34 mouse cellular contexts compared by ENCODE assay signal in genomic region chr10:52165376-52165775, GRCm38 (mm10). TPM values are rescaled to one million over a fixed set of nuclear protein-coding genes. Genes with fewer than 3 reads are reported as not detected.
DNase-seq lines count a peak whose midpoint lies in the region; ATAC-seq and TF ChIP-seq lines count a peak whose summit lies in the region.
"Had no signal": no experiment of that assay in that cellular context is flagged by ENCODE, and none has a peak within 500 bp of the region (broad histone marks: within the 10 kb centered on the region; RNA-seq: fewer than 3 reads in every experiment).

No protein-coding gene starts in this region.

- H3K27ac ChIP-seq in gastrocnemius, adult 2 months, result no peak overlapping the region
- no peak overlapping the region for H3K27ac ChIP-seq in liver, embryonic 15.5 days (replicated peaks)
- H3K27ac ChIP-seq in layer of hippocampus, adult 2 months, result no peak overlapping the region
- no peak overlapping the region for H3K27ac ChIP-seq in forebrain, embryonic 16.5 days (ENCODE audit: low read length)
- H3K27ac ChIP-seq: embryonic facial prominence, embryonic 15.5 days; heart, adult 2 months; heart, embryonic 13.5 days; hindbrain, embryonic 15.5 days; limb, embryonic 12.5 days; midbrain, embryonic 13.5 days; neural tube, embryonic 12.5 days; stomach, postnatal 0 days had no signal

- 51% methylated on average over 1 of the region's 1 CpGs for whole genome bisulfite sequencing in liver, embryonic 15.5 days (ENCODE audit: insufficient replicate concordance)
- 89% methylated on average over 1 of the region's 1 CpGs for WGBS in forebrain, embryonic 16.5 days

- peak; percentile 56; the same call in 1 of the 2 replicates for ATAC-seq in liver, embryonic 15.5 days (ENCODE audit: insufficient read depth)
- no peak for ATAC-seq in forebrain, embryonic 16.5 days
- ATAC-seq: forebrain, embryonic 14.5 days; intestine, embryonic 16.5 days; midbrain, embryonic 13.5 days had no signal

- no peaks in the 10 kb centered on the region for H3K36me3 ChIP-seq in liver, embryonic 15.5 days (replicated peaks)
- H3K36me3 ChIP-seq in forebrain, embryonic 16.5 days (ENCODE audit: control insufficient read depth, insufficient read depth), result no peaks in the 10 kb centered on the region
- H3K36me3 ChIP-seq: embryonic facial prominence, embryonic 15.5 days; heart, embryonic 13.5 days; hindbrain, embryonic 15.5 days; limb, embryonic 12.5 days; midbrain, embryonic 13.5 days; neural tube, embryonic 12.5 days had no signal

- H3K9ac ChIP-seq in liver, embryonic 15.5 days, result no peak overlapping the region
- no peak overlapping the region for H3K9ac ChIP-seq in forebrain, embryonic 16.5 days (replicated peaks; ENCODE audit: low read depth, low read length)
- H3K9ac ChIP-seq: embryonic facial prominence, embryonic 15.5 days; heart, embryonic 13.5 days; hindbrain, embryonic 15.5 days; limb, embryonic 12.5 days; midbrain, embryonic 13.5 days; neural tube, embryonic 12.5 days had no signal

- no peak for TF ChIP-seq CTCF in gastrocnemius, adult 2 months (IDR thresholded peaks at IDR 0.05)
- no peak for TF ChIP-seq CTCF in layer of hippocampus, adult 2 months (conservative IDR thresholded peaks at IDR 0.05)

- no peak overlapping the region for H3K4me2 ChIP-seq in liver, embryonic 15.5 days
- H3K4me2 ChIP-seq in forebrain, embryonic 16.5 days (ENCODE audit: low read length), result no peak overlapping the region
- H3K4me2 ChIP-seq: embryonic facial prominence, embryonic 15.5 days; heart, embryonic 13.5 days; hindbrain, embryonic 15.5 days; limb, embryonic 12.5 days; midbrain, embryonic 13.5 days; neural tube, embryonic 12.5 days had no signal

- H3K27me3 ChIP-seq in liver, embryonic 15.5 days, result no peaks in the 10 kb centered on the region
- no peaks in the 10 kb centered on the region for H3K27me3 ChIP-seq in forebrain, embryonic 16.5 days (replicated peaks; ENCODE audit: control insufficient read depth, insufficient read depth, low read length)
- H3K27me3 ChIP-seq: embryonic facial prominence, embryonic 15.5 days; heart, embryonic 13.5 days; hindbrain, embryonic 15.5 days; limb, embryonic 12.5 days; midbrain, embryonic 13.5 days; neural tube, embryonic 12.5 days had no signal

- no peaks in the 10 kb centered on the region for H3K9me3 ChIP-seq in liver, embryonic 15.5 days (replicated peaks)
- H3K9me3 ChIP-seq in forebrain, embryonic 16.5 days (ENCODE audit: control insufficient read depth, low read length), result no peaks in the 10 kb centered on the region
- H3K9me3 ChIP-seq: embryonic facial prominence, embryonic 15.5 days; heart, embryonic 13.5 days; hindbrain, embryonic 15.5 days; limb, embryonic 12.5 days; midbrain, embryonic 13.5 days; neural tube, embryonic 12.5 days had no signal

- H3K4me3 ChIP-seq in gastrocnemius, adult 2 months, result no peak overlapping the region
- H3K4me3 ChIP-seq in liver, embryonic 15.5 days (replicated peaks), result no peak overlapping the region
- no peak overlapping the region for H3K4me3 ChIP-seq in layer of hippocampus, adult 2 months
- H3K4me3 ChIP-seq in forebrain, embryonic 16.5 days (replicated peaks; ENCODE audit: low read length), result no peak overlapping the region
- H3K4me3 ChIP-seq: embryonic facial prominence, embryonic 15.5 days; heart, adult 2 months; heart, embryonic 13.5 days; hindbrain, embryonic 15.5 days; limb, embryonic 12.5 days; midbrain, embryonic 13.5 days; neural tube, embryonic 12.5 days had no signal

- no peaks in the 10 kb centered on the region; the same call in 1 of the 2 replicates for H3K4me1 ChIP-seq in liver, embryonic 15.5 days (replicated peaks)
- H3K4me1 ChIP-seq in forebrain, embryonic 16.5 days (replicated peaks; ENCODE audit: control insufficient read depth, insufficient read depth, low read length), result no peaks in the 10 kb centered on the region
- H3K4me1 ChIP-seq: embryonic facial prominence, embryonic 15.5 days; hindbrain, embryonic 15.5 days; limb, embryonic 12.5 days; midbrain, embryonic 13.5 days; neural tube, embryonic 12.5 days had no signal

- intact Hi-C loops in gastrocnemius, adult 2 months (cut with DNase I), result loop anchor here (5.0 kb wide), 1 partner anchor 63 kb away; no protein-coding TSS in a partner anchor

- peak; percentile 19 for DNase-seq in gastrocnemius, adult 2 months
- no peak for DNase-seq in gastrocnemius, adult 8-10 months (ENCODE audit: low spot score in 2 of 2)
- DNase-seq in ovary, adult 18-20 months (ENCODE audit: low spot score), result peak; percentile 32
- DNase-seq in ovary, postnatal 14 days (ENCODE audit: low spot score), result no peak
- DNase-seq in layer of hippocampus, adult 2 months (ENCODE audit: low spot score in 2 of 2), result no peak
- no peak for DNase-seq in Muller cell, postnatal 12 days (ENCODE audit: inconsistent ontology term)
- DNase-seq: adrenal gland, postnatal 36 days; cerebellum, adult 11 months; cerebellum, adult 9-11 months; gastrocnemius, postnatal 36 days; heart, adult 2 months; heart, postnatal 14 days; kidney, adult 9 months; kidney, postnatal 25 days; layer of hippocampus, postnatal 36 days; lung, adult 2 months; lung, postnatal 14 days; thymus, adult 2 months; thymus, postnatal 4 days had no signal

RNA-seq across cellular contexts. Expression of gene Ros1, which starts 29.7 kb away (rescaled TPM):
- under 1 TPM; 0.08 to 0.11 TPM for total RNA-seq in gastrocnemius, adult 2 months (2021)
- total RNA-seq in gastrocnemius, adult 8-10 months (2022), result under 1 TPM in 2 of 4 experiments, not detected in 2; 0.05 to 0.08 TPM
- polyA plus RNA-seq in liver, embryonic 15.5 days (2015; fragmentation: Nextera tagmentation; extraction: Ambion mirVana), result 0.01 TPM in 1 of 2 replicates, not detected in the other
- not detected for total RNA-seq in layer of hippocampus, adult 2 months (2021)
- not detected in 2 replicates for polyA plus RNA-seq in forebrain, embryonic 16.5 days (2015; fragmentation: Nextera tagmentation; extraction: Ambion mirVana)
- total RNA-seq: layer of hippocampus, postnatal 36 days; left cerebral cortex, postnatal 14 days; megakaryocyte, adult 5-6 weeks; monocyte, adult 5-6 weeks had no signal
- polyA plus RNA-seq: cortical plate, adult 2 months; embryonic facial prominence, embryonic 15.5 days; forebrain, embryonic 14.5 days; heart, adult 2 months; heart, embryonic 13.5 days; hindbrain, embryonic 15.5 days; limb, embryonic 12.5 days; midbrain, embryonic 13.5 days; neural tube, embryonic 12.5 days; thymus, adult 2 months had no signal

Comparison
In these comparisons a context has a peak if more than half of its experiments do, and no peak if none do; other contexts are left out.
1. DNase-seq: peak in gastrocnemius, adult 2 months (single experiment) and ovary, adult 18-20 months (single experiment); none in gastrocnemius, adult 8-10 months (0 of 2), ovary, postnatal 14 days (single experiment), layer of hippocampus, adult 2 months (0 of 2) and Muller cell, postnatal 12 days (single experiment).